Mouse (Mus musculus) liver, embryonic 13.5 days (tissue): ENCODE data around the gene Eid2b. TPM values are rescaled to one million over a fixed set of nuclear protein-coding genes. Genes with fewer than 3 reads are reported as not detected.

Experiments
- ATAC-seq: fragments of 200-750 bp; cut with Nextera tagmentation; 2 replicates; pipeline ENCODE4 v1.8.0; 2017; ENCODE audit warnings: low read depth, mild to moderate bottlenecking, moderate number of reproducible peaks, moderate library complexity
- DNase-seq: peaks from one replicate; pipeline ENCODE4 v3.0.0; 2022
- H3K27ac ChIP-seq: fragments of 300-500 bp; sonication (generic); 2 replicates; pipeline ENCODE4 v1.5.1; 2015; ENCODE audit warnings: moderate library complexity, mild to moderate bottlenecking, inconsistent platforms
- H3K27me3 ChIP-seq: fragments of 300-500 bp; sonication (generic); 2 replicates; pipeline ENCODE4 v1.6.1; 2015; ENCODE audit warnings: mild to moderate bottlenecking, inconsistent platforms
- H3K36me3 ChIP-seq: fragments of 300-500 bp; sonication (generic); 2 replicates; pipeline ENCODE4 v1.6.1; 2015; ENCODE audit warnings: mild to moderate bottlenecking, inconsistent platforms
- H3K4me1 ChIP-seq: fragments of 300-500 bp; sonication (generic); replicated peaks from 2 replicates; pipeline ENCODE4 v1.6.1; 2015; ENCODE audit warnings: inconsistent platforms
- H3K4me2 ChIP-seq: fragments of 300-500 bp; sonication (generic); 2 replicates; pipeline ENCODE4 v1.6.1; 2015; ENCODE audit warnings: inconsistent platforms, mild to moderate bottlenecking, moderate library complexity
- H3K4me3 ChIP-seq: fragments of 300-500 bp; sonication (generic); replicated peaks from 2 replicates; pipeline ENCODE4 v1.5.1; 2015; ENCODE audit warnings: mild to moderate bottlenecking, inconsistent platforms
- H3K9ac ChIP-seq: fragments of 300-500 bp; sonication (generic); 2 replicates; pipeline ENCODE4 v1.6.1; 2015; ENCODE audit warnings: mild to moderate bottlenecking, inconsistent platforms
- H3K9me3 ChIP-seq: fragments of 300-500 bp; sonication (generic); replicated peaks from 2 replicates; pipeline ENCODE4 v1.6.1; 2016; ENCODE audit warnings: inconsistent platforms
- WGBS: fragments of 180-500 bp; shearing (Covaris S2); methylation state at CpG from one replicate; pipeline ENCODE4 v1.1.7; 2015; ENCODE audit not compliant: insufficient replicate concordance; 5-methylcytosine and 5-hydroxymethylcytosine counted together
- polyA plus RNA-seq: library from polyadenylated mRNA; unstranded; fragments of >200 nt; fragmentation: Nextera tagmentation; extraction: Ambion mirVana; gene quantifications from 2 replicates; pipeline ENCODE4 v1.2.1, GENCODE M21; 2015

Eid2b gene
- polyA plus RNA-seq, 1 experiment from 2014 or later = 2.5 TPM

DNA sequence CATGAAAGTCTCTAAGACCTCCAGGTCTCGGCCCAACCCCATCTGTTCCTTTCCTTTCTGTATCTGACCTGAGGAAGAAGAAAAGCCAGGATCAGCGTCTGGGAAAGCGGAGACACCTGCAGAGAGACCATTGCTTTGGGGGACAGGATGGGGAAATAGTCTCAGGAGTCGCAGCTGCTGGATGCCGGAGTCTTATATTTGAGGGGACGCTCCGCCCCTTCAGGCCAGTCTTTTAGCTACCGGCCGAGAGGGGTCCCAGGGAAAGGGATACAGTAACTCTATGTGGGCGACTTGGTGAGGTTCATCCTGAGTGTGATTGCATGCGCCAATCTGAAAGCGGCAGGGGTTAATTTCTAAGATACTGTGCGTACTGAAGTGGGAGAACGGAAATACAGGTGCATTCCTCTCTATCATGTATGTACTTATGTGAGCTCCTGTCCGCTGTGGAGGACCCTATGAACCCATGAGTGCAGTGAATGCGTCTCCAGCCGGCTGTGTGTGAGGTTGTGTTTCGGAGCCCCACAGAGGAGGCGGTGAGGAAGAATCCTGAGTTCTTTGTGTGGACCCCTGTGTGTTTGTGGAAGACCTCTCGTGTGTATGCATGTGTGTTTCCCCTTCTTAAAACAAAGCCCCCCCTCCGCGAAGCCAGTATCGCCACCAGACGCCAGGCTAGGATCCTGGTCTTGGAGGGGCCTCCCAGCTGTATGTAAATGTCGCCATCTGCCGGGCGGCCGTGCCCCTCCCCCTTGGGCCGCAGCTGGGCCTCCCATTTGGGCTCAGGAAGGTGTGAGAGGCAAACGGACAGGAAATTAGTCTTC, 24.3 kb downstream of the Eid2b start, which contains the start of gene Dll3:
TSS of gene Dll3 (minus strand) at position 623 of the 818 bp plus-strand sequence.
- WGBS = 3% methylated on average over 30 of the region's 30 CpGs
- H3K27ac ChIP-seq = no peak within 1 kb of the TSS
- peak within 1 kb of the TSS; percentile 24 for H3K4me3 ChIP-seq
- H3K4me1 ChIP-seq = peaks cover 19% of the 10 kb centered on the region
- DNase-seq (peak; percentile 22), ATAC-seq (no peak)
- peaks cover 19% of the 10 kb centered on the region for H3K36me3 ChIP-seq
- H3K9ac ChIP-seq = no peak within 1 kb of the TSS
- peaks cover 65% of the 10 kb centered on the region for H3K27me3 ChIP-seq
- H3K4me2 ChIP-seq = peak within 1 kb of the TSS; percentile 39
- H3K9me3 ChIP-seq = no peaks in the 10 kb centered on the region

DNA sequence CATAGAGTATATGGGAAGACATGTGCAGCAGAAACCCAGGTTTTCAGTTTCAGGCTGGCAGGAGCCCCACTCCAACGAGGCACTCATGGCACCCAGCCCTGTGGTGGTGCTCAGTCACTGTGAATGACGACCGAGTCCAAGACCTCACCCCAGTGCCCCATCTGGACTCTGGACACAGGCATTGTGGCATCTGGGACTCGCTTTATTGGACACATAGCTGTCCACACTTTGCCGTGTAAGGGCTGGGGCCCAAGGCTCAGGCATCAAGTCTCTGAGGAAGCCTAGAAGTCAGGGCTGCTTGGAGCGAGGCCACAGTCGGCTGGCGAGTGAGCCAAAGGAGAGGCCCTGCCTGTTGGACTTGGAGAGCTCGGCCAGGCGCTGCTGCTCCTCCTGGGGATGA, 28.1 kb downstream of the Eid2b start:
- Histone ChIP-seq H3K4me1 (peaks cover 23% of the 10 kb centered on the region), H3K27me3 (peaks cover 27% of the 10 kb centered on the region), H3K9me3 (no peaks in the 10 kb centered on the region), H3K9ac (no peak overlapping the region), H3K36me3 (peaks cover 57% of the 10 kb centered on the region), H3K4me3 (no peak overlapping the region), H3K4me2 (no peak overlapping the region), H3K27ac (no peak overlapping the region)
- ATAC-seq (no peak), DNase-seq (no peak)
- 89% methylated on average over 10 of the region's 10 CpGs for whole genome bisulfite sequencing

DNA sequence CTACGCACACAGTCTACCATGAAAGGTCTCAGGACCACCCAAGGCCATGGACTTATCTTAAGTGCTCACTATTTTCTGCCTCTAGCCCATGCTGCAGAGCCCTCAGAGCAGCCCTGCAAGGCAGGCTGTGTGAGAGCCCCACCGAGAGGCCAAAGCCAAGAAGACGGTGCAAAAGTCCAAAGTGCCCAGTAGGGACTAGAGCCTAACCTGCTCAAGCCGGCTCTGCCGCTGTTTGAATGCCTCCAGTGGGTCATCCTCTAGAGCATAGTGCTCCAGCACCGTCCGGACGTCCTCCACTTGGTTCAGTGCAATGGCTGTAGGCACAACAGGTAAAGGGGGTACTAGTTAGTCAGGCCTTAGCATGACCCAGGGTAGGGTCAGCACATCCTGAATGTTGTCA, 28.7 kb downstream of the Eid2b start:
- Histone ChIP-seq H3K27me3 (peaks cover 21% of the 10 kb centered on the region), H3K4me2 (no peak overlapping the region), H3K36me3 (peaks cover 58% of the 10 kb centered on the region), H3K4me3 (no peak overlapping the region), H3K9me3 (no peaks in the 10 kb centered on the region), H3K27ac (no peak overlapping the region), H3K4me1 (peaks cover 28% of the 10 kb centered on the region), H3K9ac (no peak overlapping the region)
- DNase-seq (no peak), ATAC-seq (no peak)
- WGBS = 88% methylated on average over 8 of the region's 8 CpGs

DNA sequence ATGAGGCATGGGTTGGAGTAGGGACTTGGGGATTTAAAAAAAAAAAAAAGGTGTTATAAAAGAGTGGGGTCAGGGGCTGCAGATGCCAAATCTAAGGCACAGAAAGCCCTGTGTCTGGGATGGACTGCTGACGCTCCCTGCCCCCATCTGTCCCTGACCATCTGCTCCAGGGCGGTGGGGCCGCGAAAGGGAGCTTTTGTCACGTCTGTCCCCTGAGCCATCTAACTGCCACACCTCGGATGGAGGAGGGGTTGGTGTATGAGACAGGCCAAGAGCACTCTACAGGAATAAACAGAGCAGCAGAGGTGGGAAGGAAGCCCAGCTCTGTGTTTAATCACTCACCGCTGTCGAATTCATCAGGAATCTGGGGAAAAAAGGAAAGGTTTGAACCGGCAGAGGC, 32.2 kb downstream of the Eid2b start:
- no peaks in the 10 kb centered on the region for H3K27me3 ChIP-seq
- WGBS = 72% methylated on average over 9 of the region's 9 CpGs
- H3K36me3 ChIP-seq = peaks cover 67% of the 10 kb centered on the region
- H3K4me1 ChIP-seq = peaks cover 31% of the 10 kb centered on the region
- DNase-seq (no peak), ATAC-seq (no peak)
- H3K4me3 ChIP-seq = no peak overlapping the region
- no peak overlapping the region for H3K27ac ChIP-seq
- H3K9ac ChIP-seq = 0 out of 2 replicates have a peak overlapping the region, but pooled peaks have one; percentile 92
- no peak overlapping the region for H3K4me2 ChIP-seq
- H3K9me3 ChIP-seq = no peaks in the 10 kb centered on the region

DNA sequence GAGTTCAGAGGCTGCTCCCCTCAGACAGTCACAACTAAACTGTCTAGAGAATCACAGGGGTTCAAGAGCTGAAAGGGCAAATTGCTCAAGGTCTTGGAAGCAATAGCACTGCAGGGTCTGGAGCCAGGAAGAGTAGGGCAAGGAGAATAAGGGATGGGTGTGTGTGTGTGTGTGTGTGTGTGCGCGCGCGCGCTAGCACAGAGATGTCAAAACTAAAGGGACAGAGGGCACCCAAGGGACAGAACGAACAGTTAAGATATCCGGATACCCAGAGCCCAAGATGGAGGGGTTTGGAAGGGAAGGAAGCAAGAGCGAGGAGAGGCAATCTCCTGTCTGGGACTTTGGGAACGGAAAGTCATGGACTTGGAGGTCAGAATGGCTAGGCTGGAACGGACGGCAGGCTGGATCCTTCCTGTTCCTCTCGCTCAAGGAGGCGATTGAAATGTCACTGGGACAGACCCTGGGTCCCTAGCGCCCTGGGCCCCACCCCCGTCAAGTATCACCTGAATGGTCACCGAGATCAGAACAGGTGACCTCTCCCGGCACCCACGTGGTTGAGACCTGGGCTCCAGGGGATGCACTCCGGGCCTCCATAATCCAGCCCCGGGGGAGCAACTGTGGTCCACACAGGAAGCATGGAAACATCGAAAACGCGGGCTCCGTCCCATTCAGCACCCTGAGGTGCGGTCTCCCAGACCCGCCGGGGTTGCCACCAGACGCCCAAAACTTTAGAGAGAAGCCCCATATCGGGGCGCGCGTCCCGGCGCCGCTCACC, 33.8 kb downstream of the Eid2b start:
- DNase-seq = no peak
- H3K4me3 ChIP-seq = peak overlapping the region; percentile 90
- WGBS = 2% methylated on average over 35 of the region's 35 CpGs
- ATAC-seq = peak; percentile 52
- peaks cover 31% of the 10 kb centered on the region for H3K4me1 ChIP-seq
- peak overlapping the region; percentile 92 for H3K9ac ChIP-seq
- H3K4me2 ChIP-seq = peak overlapping the region; percentile 92
- H3K27me3 ChIP-seq = no peaks in the 10 kb centered on the region
- H3K9me3 ChIP-seq = no peaks in the 10 kb centered on the region
- peak overlapping the region; percentile 76 for H3K27ac ChIP-seq
- H3K36me3 ChIP-seq = peaks cover 69% of the 10 kb centered on the region

DNA sequence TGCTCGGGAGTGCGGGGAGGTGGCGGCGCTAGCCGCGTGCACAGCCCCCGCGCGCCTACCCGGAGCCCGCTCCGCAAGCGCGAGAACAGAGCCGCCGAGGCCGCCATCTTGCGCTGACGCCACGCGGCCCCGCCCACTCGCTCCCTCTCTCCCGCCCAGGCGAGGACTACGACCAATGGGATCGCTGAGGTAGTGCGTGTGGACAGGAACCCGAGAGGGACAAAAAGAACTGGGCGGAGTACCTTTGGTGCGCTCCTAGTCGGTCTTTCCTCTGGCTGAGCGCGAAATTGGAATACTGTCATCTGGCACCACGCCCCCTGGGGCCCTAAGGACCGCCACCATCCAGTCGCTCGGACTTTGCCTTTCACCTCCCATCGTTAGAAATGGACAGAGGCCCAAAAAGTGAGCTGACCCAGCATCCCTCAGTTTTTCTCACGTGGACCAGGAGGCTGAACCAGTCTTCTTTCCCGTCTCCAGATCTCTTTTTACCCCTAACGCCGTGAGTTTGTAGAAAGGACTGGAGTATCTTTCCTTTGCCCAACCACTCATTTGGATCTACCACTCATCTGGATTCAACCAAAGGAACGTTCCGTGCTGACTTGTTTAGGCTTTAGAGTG, 34.5 kb downstream of the Eid2b start, which contains the start of gene Timm50:
TSS of gene Timm50 (minus strand) at position 147 of the 618 bp plus-strand sequence.
- peak within 1 kb of the TSS; percentile 92 for H3K9ac ChIP-seq
- H3K4me3 ChIP-seq = peak within 1 kb of the TSS; percentile 90
- H3K4me1 ChIP-seq = peaks cover 31% of the 10 kb centered on the region
- under 1% methylated on average over 45 of the region's 45 CpGs for WGBS
- peak within 1 kb of the TSS; percentile 92 for H3K4me2 ChIP-seq
- ATAC-seq (peak; percentile 96), DNase-seq (peak; percentile 96)
- H3K36me3 ChIP-seq = peaks cover 69% of the 10 kb centered on the region
- H3K27me3 ChIP-seq = no peaks in the 10 kb centered on the region
- H3K27ac ChIP-seq = peak within 1 kb of the TSS; percentile 76
- H3K9me3 ChIP-seq = no peaks in the 10 kb centered on the region

DNA sequence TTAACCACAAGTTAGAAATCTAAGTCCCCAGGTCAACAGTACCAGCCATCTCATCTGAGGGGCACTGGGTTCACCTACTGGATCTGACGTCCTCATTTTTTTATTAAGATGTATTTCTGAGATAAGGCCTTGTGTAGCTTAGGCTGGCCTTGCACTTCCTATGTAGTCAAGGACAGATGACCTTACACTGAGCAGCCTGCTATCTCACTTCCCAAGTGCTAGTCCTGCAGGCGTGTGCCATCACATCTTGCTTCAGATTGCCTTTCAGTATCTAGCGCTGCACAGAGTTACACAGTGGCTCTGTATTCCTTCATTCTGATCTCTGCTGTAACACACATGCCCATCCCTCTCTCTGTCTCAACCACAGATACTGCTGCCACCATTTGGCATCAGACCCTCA, 40.5 kb downstream of the Eid2b start:
- peaks cover 92% of the 10 kb centered on the region for H3K36me3 ChIP-seq
- no peaks in the 10 kb centered on the region for H3K27me3 ChIP-seq
- H3K4me1 ChIP-seq = peaks cover 7% of the 10 kb centered on the region; the same call in 1 of the 2 replicates
- ATAC-seq (no peak), DNase-seq (no peak)
- no peaks in the 10 kb centered on the region for H3K9me3 ChIP-seq
- H3K9ac ChIP-seq = no peak overlapping the region
- 74% methylated on average over 3 of the region's 3 CpGs for WGBS
- H3K4me3 ChIP-seq = no peak overlapping the region
- H3K27ac ChIP-seq = no peak overlapping the region
- no peak overlapping the region for H3K4me2 ChIP-seq

DNA sequence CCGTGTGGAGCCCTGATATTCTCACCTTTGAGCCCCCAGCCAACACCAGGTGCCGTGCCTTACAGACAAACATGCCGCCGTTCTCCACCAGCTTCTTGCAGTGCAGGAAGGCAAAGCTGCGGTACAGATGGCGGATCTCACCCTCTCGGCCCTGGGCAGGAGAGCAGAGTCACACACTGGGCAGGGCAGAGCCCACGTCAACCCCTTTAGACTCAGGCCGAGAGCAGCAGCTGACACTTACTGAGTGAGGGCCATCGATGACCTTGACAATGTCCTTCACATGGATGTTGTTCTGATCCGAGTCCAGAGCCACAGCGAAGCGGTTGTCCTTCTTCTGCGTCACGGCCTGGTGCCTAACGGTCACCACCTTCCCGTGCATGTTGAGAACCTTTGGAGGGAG, 41.2 kb downstream of the Eid2b start:
- peaks cover 99% of the 10 kb centered on the region for H3K36me3 ChIP-seq
- ATAC-seq = no peak

DNA sequence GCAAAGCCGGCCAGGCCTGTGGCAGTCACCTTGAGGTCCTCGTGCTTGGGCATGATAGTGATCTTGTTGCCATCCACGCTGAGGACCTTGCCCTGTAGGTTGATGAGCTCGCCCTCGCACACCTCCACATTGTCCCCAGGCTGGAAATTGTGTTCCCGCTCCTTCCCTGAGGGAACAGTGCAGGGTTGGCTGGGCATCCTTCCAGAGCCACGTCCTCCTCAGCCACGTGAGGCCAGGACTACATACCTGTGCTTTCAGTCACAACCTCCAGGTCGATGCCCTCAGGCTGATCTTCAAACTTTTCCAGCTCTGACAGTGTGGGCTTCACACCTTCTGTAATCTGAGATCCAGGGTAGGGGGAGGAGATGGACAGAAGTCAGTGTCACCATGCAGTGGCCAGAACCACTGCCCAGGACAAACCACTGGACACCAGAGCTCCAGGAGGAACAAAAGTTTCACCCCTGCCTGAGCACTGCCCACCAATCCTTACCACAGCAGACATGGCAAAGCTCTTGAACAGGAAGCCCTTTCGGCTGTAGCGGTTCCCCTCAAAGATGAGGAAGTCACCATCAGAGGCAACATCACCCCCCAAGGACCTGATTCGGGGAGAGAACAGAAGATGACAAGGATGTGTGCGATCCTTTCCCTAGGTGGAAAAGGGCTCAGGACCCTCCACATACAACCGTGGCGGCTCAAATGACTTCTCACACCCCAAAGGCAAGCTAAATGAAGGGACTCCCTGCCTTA, 44.6 kb downstream of the Eid2b start:
- no peak overlapping the region for H3K9ac ChIP-seq
- H3K4me3 ChIP-seq = no peak overlapping the region
- WGBS = 75% methylated on average over 15 of the region's 15 CpGs
- H3K36me3 ChIP-seq = peaks cover 99% of the 10 kb centered on the region
- no peak for ATAC-seq
- H3K27me3 ChIP-seq = no peaks in the 10 kb centered on the region
- no peak overlapping the region for H3K4me2 ChIP-seq
- 0 out of 2 replicates have a peak, but pooled peaks cover 3% of the 10 kb centered on the region for H3K4me1 ChIP-seq
- H3K9me3 ChIP-seq = no peaks in the 10 kb centered on the region
- no peak for DNase-seq
- no peak overlapping the region for H3K27ac ChIP-seq

More for the DNA sequence above, 41.2 kb downstream of the Eid2b start:
- H3K4me1 ChIP-seq = 0 out of 2 replicates have a peak, but pooled peaks cover 3% of the 10 kb centered on the region
- H3K9ac ChIP-seq = no peak overlapping the region
- WGBS = 88% methylated on average over 17 of the region's 17 CpGs
- H3K27ac ChIP-seq = no peak overlapping the region
- H3K4me2 ChIP-seq = no peak overlapping the region
- no peak for DNase-seq
- H3K4me3 ChIP-seq = no peak overlapping the region
- no peaks in the 10 kb centered on the region for H3K9me3 ChIP-seq
- H3K27me3 ChIP-seq = no peaks in the 10 kb centered on the region

DNA sequence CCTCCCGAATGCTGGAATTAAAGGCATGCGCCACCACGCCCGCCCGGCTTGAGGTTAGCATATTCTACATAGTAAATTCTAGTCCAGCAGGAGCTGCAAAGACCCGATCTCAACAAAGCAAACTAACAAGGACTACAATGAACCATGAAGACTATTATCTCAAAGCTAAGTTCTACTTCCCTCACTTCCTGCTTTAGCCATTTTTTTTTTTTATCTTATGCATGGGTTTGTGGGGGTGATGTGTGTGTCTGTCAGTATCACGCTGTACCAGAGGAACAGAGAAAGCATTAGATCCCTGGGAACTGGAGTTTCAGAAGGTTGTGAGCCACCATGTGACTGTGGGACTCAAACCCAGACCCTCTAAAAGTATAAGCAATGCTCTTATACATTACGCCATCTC, 47.8 kb downstream of the Eid2b start:
- Histone ChIP-seq H3K27me3 (no peaks in the 10 kb centered on the region), H3K9me3 (no peaks in the 10 kb centered on the region), H3K36me3 (peaks cover 99% of the 10 kb centered on the region), H3K4me3 (no peak overlapping the region), H3K27ac (no peak overlapping the region), H3K4me1 (peaks cover 3% of the 10 kb centered on the region; the same call in 1 of the 2 replicates), H3K9ac (no peak overlapping the region), H3K4me2 (no peak overlapping the region)
- no peak for DNase-seq
- ATAC-seq = no peak
- 86% methylated on average over 8 of the region's 8 CpGs for WGBS
